ENCODE assay signal across 10 mouse cellular contexts in the genomic region with DNA sequence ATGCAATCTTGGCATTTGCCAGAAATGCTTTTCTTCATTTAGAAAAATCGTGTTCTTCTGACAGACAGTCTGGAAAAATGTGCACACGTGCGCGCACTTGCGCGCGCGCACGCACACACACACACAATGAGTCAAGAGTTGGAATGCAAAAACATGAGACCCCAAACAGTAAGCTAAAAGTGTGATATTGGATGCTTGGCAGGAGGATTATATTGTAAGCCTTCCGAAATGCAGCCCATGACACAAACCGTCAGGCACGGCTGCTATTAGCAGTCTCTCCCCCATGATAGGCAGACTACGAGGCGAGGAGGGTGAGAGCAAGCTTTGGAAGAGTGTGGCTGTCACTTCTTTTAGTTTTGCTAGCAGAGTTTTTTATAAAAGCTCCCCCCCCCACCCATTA.
DNase-seq lines count a peak whose midpoint lies in the region; ATAC-seq and TF ChIP-seq lines count a peak whose summit lies in the region.
"Had no signal": no experiment of that assay in that cellular context is flagged by ENCODE, and none has a peak within 500 bp of the region (broad histone marks: within the 10 kb centered on the region; RNA-seq: fewer than 3 reads in every experiment).

No protein-coding gene starts in this region.

- ATAC-seq in lung, embryonic 14.5 days (ENCODE audit: insufficient read depth): no peak
- no peak for ATAC-seq in neural tube, embryonic 12.5 days (ENCODE audit: low FRiP score, low read depth)
- no peak for ATAC-seq in megakaryocyte-erythroid progenitor cell, adult 5-6 weeks (replicated peaks; ENCODE audit: low FRiP score, low TSS enrichment, poor library complexity, severe bottlenecking)
- ATAC-seq: Patski had no signal

- H3K4me3 ChIP-seq in lung, embryonic 14.5 days (ENCODE audit: low read depth, low read length): no peak overlapping the region
- H3K4me3 ChIP-seq in lung, adult 2 months (replicated peaks; ENCODE audit: extremely low read depth, low read depth, low read length): no peak overlapping the region
- H3K4me3 ChIP-seq in hindbrain, embryonic 10.5 days: peak overlapping the region; percentile 27
- H3K4me3 ChIP-seq in neural tube, embryonic 12.5 days: no peak overlapping the region

- H3K9ac ChIP-seq in lung, embryonic 14.5 days: no peak overlapping the region
- no peak overlapping the region for H3K9ac ChIP-seq in neural tube, embryonic 12.5 days

- no peaks in the 10 kb centered on the region for H3K4me1 ChIP-seq in lung, embryonic 14.5 days (ENCODE audit: insufficient read depth)
- no peaks in the 10 kb centered on the region for H3K4me1 ChIP-seq in lung, adult 2 months (ENCODE audit: control insufficient read depth, insufficient read depth, low read length)
- peaks cover 16% of the 10 kb centered on the region for H3K4me1 ChIP-seq in hindbrain, embryonic 10.5 days (replicated peaks)
- 0 out of 2 replicates have a peak, but pooled peaks cover 2% of the 10 kb centered on the region for H3K4me1 ChIP-seq in neural tube, embryonic 12.5 days

- 48% methylated on average over 14 of the region's 14 CpGs for WGBS in lung, embryonic 14.5 days
- 65% methylated on average over 14 of the region's 14 CpGs for WGBS in lung, adult 2 months
- WGBS in hindbrain, embryonic 10.5 days: 56% methylated on average over 14 of the region's 14 CpGs
- WGBS in neural tube, embryonic 12.5 days: 53% methylated on average over 14 of the region's 14 CpGs

- no peaks in the 10 kb centered on the region for H3K36me3 ChIP-seq in lung, embryonic 14.5 days (ENCODE audit: insufficient read depth)
- no peaks in the 10 kb centered on the region for H3K36me3 ChIP-seq in hindbrain, embryonic 10.5 days
- no peaks in the 10 kb centered on the region for H3K36me3 ChIP-seq in neural tube, embryonic 12.5 days

- no peaks in the 10 kb centered on the region for H3K9me3 ChIP-seq in lung, embryonic 14.5 days (ENCODE audit: low read depth, low read length)
- H3K9me3 ChIP-seq in hindbrain, embryonic 10.5 days: 0 out of 2 replicates have a peak, but pooled peaks cover 5% of the 10 kb centered on the region
- no peaks in the 10 kb centered on the region for H3K9me3 ChIP-seq in neural tube, embryonic 12.5 days

- DNase-seq in frontal cortex, postnatal 36 days (ENCODE audit: low spot score in 2 of 2): peak; percentile 3 to 16
- DNase-seq in frontal cortex, postnatal 14 days (ENCODE audit: low spot score in 2 of 2): no peak
- peak; percentile 19 for DNase-seq in lung, embryonic 14.5 days
- DNase-seq in lung, adult 2 months: no peak
- peak; percentile 3 for DNase-seq in hindbrain, embryonic 10.5 days (ENCODE audit: low spot score)
- no peak for DNase-seq in liver
- DNase-seq: cerebellum, adult 8-10 months had no signal

- H3K27ac ChIP-seq in lung, embryonic 14.5 days (ENCODE audit: low read depth): no peak overlapping the region
- H3K27ac ChIP-seq in hindbrain, embryonic 10.5 days: peak overlapping the region; percentile 45; the same call in 1 of the 2 replicates
- H3K27ac ChIP-seq in neural tube, embryonic 12.5 days: no peak overlapping the region

- no peaks in the 10 kb centered on the region for H3K27me3 ChIP-seq in lung, embryonic 14.5 days (ENCODE audit: insufficient read depth, low read length)
- no peaks in the 10 kb centered on the region for H3K27me3 ChIP-seq in hindbrain, embryonic 10.5 days (ENCODE audit: insufficient read depth, poor library complexity, severe bottlenecking)
- no peaks in the 10 kb centered on the region for H3K27me3 ChIP-seq in neural tube, embryonic 12.5 days (replicated peaks)

- no peak for TF ChIP-seq POLR2A in lung, adult 2 months (IDR thresholded peaks at IDR 0.05; ENCODE audit: borderline replicate concordance, extremely low read depth, low read depth, low read length)

- H3K4me2 ChIP-seq in lung, embryonic 14.5 days: peak overlapping the region; percentile 45
- peak overlapping the region; percentile 42 for H3K4me2 ChIP-seq in neural tube, embryonic 12.5 days (replicated peaks)

- TF ChIP-seq CTCF in lung, embryonic 14.5 days (IDR thresholded peaks at IDR 0.05; ENCODE audit: low read depth): no peak
- TF ChIP-seq CTCF in lung, adult 2 months (IDR thresholded peaks at IDR 0.05; ENCODE audit: insufficient read depth, low read length): no peak

Comparison
In these comparisons a context has a peak if more than half of its experiments do, and no peak if none do; other contexts are left out.
1. DNase-seq: peak in frontal cortex, postnatal 36 days (2 of 2), lung, embryonic 14.5 days (single experiment) and hindbrain, embryonic 10.5 days (single experiment); none in frontal cortex, postnatal 14 days (0 of 2), lung, adult 2 months (single experiment) and liver (single experiment).